Mouse (Mus musculus) olfactory bulb, adult 2 months (tissue): ENCODE data around the gene Kif1bp. TPM values are rescaled to one million over a fixed set of nuclear protein-coding genes. Genes with fewer than 3 reads are reported as not detected.

Experiments used
- H3K27ac ChIP-seq: fragments of 200-500 bp; 2 replicates; pipeline ENCODE4 v1.5.1; 2012; ENCODE audit warnings: low read depth, low read length; ENCODE audit not compliant: insufficient read depth
- H3K4me1 ChIP-seq: fragments of 200-500 bp; 2 replicates; pipeline ENCODE4 v1.6.1; 2012; ENCODE audit warnings: low read length; ENCODE audit not compliant: control insufficient read depth, insufficient read depth
- H3K4me3 ChIP-seq: fragments of 200-500 bp; 2 replicates; pipeline ENCODE4 v1.5.1; 2012; ENCODE audit warnings: mild to moderate bottlenecking, low read depth, low read length, moderate library complexity; ENCODE audit not compliant: insufficient read depth
- CTCF ChIP-seq: fragments of 200-500 bp; IDR thresholded peaks from 2 replicates; pipeline ENCODE4 v1.5.1; 2012; ENCODE audit warnings: low read depth, mild to moderate bottlenecking, low read length, moderate library complexity; ENCODE audit not compliant: insufficient read depth
- POLR2A ChIP-seq: fragments of 200-500 bp; IDR thresholded peaks from 2 replicates; pipeline ENCODE4 v1.6.1; 2012; ENCODE audit warnings: mild to moderate bottlenecking, low read depth, low read length, moderate library complexity; ENCODE audit not compliant: insufficient read depth
- WGBS: fragments of 180-500 bp; shearing (Covaris S2); methylation state at CpG from one replicate; pipeline ENCODE4 v1.1.7; 2018; 5-methylcytosine and 5-hydroxymethylcytosine counted together
- polyA plus RNA-seq: library from polyadenylated mRNA; stranded (reverse); fragments of >200 nt; gene quantifications from 2 replicates; pipeline ENCODE4 v1.2.4, GENCODE M21; 2012; ENCODE audit warnings: low replicate concordance; ENCODE audit not compliant: missing spikeins, insufficient read depth, insufficient read length

Kif1bp gene
- polyA plus RNA-seq, 1 experiment: not detected

DNA sequence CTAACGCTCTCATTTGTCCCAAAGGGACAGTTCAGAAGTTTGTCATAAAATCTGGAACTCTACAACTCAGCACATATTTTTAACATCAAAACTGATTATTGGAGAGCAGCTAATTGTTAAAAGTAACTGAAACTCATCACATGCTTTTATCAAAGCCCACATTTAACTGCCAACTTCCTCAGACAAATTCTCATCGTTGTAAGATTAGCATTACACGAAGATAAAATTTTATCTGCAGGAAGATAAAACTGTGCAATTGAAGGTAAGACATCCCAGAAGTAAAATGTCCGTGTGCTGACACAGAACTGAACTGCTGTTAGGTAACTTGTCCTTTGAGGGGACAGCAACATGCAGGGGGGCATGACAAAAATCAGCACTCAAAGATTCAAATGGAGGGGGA is 9.4 kb downstream of the Kif1bp start:
- TF ChIP-seq CTCF (no peak), POLR2A (no peak)
- H3K4me1 ChIP-seq: no peaks in the 10 kb centered on the region
- WGBS: 91% methylated on average over 4 of the region's 4 CpGs
- H3K27ac ChIP-seq: no peak overlapping the region
- H3K4me3 ChIP-seq: no peak overlapping the region

DNA sequence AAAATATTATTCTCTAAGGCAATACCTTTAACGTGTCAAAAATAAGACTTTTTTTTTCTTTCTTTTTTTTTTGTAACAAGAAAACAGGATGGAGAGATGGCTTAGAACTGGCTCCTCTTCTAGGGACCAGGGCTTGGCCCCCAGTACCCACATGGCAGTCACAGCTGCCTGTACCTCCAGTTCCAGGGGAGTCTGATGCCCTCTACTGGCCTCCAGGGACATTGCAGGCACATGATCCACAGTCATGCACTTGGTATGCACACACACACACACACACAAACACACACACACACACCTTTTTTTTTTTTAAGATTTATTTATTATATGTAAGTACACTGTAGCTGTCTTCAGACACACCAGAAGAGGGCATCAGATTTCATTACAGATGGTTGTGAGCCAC is 20.5 kb downstream of the Kif1bp start:
- TF ChIP-seq POLR2A (no peak), CTCF (0 out of 2 replicates have a peak, but pooled peaks have one; percentile 16)
- Histone ChIP-seq H3K27ac (no peak overlapping the region), H3K4me1 (no peaks in the 10 kb centered on the region), H3K4me3 (no peak overlapping the region)
- 82% methylated on average over 1 of the region's 1 CpGs for WGBS

DNA sequence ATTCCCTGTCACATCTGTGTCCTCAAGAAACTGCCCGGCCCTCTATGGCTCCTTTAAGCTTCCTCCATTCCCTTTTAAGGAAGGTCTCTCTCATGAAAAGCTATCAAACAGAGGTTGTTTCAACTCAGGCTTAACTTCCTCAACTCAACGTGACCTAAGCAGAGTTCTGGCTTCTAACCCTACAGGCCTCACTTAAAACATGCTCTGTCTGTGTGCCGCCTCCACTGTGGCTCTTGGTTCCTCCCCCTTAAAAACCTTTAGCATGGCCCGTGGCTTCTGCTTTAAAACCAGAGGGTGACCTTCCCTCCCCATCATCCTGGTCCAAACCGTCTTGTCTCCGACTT is 21.7 kb downstream of the Kif1bp start:
- Histone ChIP-seq H3K4me3 (no peak overlapping the region), H3K27ac (no peak overlapping the region), H3K4me1 (no peaks in the 10 kb centered on the region)
- TF ChIP-seq POLR2A: no peak
- TF ChIP-seq CTCF: no peak
- WGBS: 92% methylated on average over 6 of the region's 6 CpGs

DNA sequence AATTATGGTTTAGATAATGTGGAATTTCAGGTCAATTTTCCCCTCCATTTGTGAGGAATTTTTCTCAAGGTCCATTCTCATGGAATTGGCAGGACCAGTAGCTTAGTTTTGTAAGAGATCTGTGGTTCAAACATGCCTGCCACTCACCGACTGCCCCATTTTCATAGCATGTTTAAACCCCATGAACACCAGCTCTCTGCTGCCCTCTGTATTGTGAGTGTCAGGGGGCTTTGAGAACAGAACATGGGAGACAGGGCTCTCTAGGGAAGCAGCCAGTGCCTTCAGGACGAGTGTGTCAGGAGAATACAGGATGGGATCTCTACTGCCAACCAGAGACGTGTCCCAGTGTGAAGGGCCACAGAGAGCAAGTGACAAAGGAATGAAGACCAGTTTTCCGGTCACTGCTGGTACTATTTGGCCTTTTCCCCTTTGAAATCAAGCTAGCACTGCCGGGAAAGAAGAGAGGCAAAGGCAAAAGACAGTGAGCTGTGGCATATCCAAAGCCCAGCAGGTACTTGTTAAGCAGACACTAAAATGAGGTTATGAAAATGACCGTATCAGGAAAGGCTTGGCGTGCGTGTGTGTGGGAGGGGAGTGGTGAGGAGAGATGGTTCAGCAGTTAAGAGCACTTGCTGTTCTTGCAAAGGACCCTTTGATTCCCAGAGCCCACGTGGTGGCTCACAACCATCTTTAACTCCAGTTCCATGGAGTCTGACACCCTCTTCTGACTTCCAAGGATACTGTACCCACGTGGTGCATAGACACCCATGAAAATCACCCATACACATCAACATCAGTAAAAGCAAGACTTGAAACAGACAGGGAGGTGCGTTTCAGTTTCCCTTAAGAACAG is 22.3 kb downstream of the Kif1bp start:
- 78% methylated on average over 11 of the region's 11 CpGs for WGBS
- Histone ChIP-seq H3K4me3 (no peak overlapping the region), H3K27ac (no peak overlapping the region), H3K4me1 (no peaks in the 10 kb centered on the region)
- TF ChIP-seq CTCF (no peak), POLR2A (no peak)

DNA sequence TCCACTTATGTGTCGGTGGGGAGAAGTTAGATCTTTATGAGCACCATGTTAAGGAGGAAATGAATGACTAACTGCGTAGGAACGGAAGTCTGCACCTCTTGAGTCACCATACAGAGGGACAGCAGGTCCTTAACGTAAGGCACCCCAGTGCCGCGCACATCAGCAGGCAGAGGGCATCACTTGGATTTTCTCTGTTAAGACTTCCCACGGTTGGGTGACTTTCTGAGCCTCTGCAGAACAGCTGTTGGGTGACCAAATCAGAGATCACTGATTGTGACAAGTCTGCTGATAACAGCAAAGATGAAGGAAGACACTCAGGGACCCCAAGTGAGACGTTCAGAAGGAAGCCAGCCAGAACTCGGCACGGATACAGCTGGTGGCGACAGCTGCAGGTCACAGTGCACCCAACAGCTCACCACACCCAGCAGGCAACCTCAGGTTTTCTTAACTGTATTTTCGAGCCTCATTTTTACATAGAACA is 24.6 kb downstream of the Kif1bp start:
- H3K4me3 ChIP-seq: no peak overlapping the region
- no peak overlapping the region for H3K27ac ChIP-seq
- TF ChIP-seq POLR2A (no peak), CTCF (no peak)
- peaks cover 2% of the 10 kb centered on the region for H3K4me1 ChIP-seq
- WGBS: 88% methylated on average over 12 of the region's 12 CpGs

DNA sequence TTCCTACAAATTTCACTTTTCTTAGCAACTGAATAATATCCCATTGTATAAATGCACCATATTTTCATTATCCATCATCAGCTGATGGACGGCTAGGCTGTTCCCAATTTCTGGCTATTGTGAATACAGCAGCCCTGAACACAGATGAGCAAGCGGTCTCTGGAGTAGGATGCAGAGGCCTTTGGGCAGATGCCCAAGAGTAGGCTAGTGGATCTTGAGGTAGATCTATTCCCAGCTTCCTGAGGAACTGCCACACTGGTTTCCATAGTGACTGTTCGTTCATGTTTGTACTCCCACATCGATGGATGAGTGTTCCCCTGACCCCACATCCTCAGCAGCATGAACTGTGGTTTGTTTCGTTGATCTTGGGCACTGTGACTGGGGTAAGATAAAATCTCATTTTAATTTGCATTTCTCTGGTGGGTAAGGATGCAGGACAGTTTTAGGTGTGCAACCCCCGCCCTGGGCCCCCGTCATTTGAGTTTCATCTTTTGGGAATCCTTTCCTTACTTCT is 27.4 kb downstream of the Kif1bp start:
- WGBS: 75% methylated on average over 7 of the region's 7 CpGs
- TF ChIP-seq CTCF (no peak), POLR2A (no peak)

DNA sequence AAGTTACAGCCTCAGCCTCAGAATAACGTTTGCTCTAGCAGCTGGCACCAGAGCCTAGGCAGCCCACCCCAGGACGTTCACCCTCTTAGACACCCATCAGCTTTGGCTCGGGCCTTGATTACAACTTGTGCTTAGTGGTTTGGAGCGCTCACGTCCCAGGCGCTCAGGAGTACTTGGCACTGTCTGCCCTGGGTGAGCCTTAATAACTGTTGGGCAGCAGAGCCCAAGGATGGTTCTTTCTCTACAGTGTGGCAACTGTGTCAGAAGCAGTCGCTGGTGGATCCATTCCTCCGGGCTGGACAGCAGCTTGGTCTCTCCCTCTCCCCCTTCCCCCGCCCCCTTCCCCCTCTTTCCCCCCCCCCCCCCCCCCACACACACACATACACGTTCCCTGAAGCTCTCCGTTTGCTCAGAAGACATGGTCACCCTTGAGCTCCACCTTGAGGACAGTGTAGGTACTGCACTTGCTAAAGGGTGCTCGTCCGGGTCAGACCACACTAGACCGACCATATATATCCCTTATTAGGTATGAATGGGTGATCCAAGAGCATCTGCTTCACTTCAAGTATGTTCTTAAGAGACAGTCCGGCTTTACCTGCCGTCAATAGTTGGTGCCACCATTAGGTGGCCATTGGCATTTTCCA is 28.6 kb downstream of the Kif1bp start:
- Histone ChIP-seq H3K4me1 (peaks cover 2% of the 10 kb centered on the region), H3K27ac (no peak overlapping the region), H3K4me3 (no peak overlapping the region)
- 16% methylated on average over 16 of the region's 16 CpGs for WGBS
- TF ChIP-seq CTCF (0 out of 2 replicates have a peak, but pooled peaks have one; percentile 7), POLR2A (no peak)

More for the DNA sequence above, 27.4 kb downstream of the Kif1bp start:
- no peak overlapping the region for H3K27ac ChIP-seq
- H3K4me1 ChIP-seq: peaks cover 2% of the 10 kb centered on the region
- H3K4me3 ChIP-seq: no peak overlapping the region

DNA sequence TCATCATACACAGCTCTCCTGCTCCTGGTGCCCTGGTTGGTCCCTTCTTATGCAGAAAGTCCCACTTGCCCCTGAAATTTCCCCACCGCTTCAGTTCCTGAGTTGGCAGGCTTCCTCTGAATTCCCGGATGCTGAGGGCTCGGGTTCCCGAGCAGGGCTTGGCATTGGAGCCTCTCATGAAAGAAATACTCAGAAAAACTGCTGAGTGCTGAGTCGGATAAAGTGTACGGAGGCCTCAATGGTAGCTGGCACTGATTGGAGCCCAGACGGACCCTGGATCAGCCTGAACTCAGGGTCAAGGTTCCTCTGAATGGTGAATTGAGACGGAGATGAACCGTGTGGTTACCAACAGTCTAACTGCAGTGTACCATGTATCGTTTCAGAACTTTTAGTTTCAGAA is 31.8 kb downstream of the Kif1bp start:
- Histone ChIP-seq H3K27ac (no peak overlapping the region), H3K4me1 (peaks cover 2% of the 10 kb centered on the region), H3K4me3 (no peak overlapping the region)
- TF ChIP-seq POLR2A (no peak), CTCF (no peak)
- WGBS: 59% methylated on average over 10 of the region's 10 CpGs

DNA sequence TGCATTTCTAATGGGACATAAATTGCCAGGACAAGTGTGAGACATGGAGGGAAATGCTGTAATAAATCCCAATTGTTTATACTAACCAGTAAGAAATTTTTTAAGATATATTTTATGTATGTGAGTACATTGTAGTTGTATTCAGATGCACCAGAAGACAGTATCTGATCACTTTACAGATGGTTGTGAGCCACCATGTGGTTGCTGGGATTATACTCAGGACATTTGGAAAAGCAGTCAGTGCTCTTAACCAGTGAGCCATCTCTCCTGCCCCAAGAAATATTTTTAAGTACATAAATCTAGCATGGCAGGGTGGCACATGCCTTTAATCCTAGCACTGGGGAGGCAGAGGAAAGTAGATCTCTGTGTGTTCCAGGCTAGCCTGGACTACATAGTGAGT is 32.5 kb downstream of the Kif1bp start:
- no peak overlapping the region for H3K27ac ChIP-seq
- H3K4me1 ChIP-seq: peaks cover 2% of the 10 kb centered on the region
- no peak overlapping the region for H3K4me3 ChIP-seq
- TF ChIP-seq CTCF: no peak
- TF ChIP-seq POLR2A: no peak
